26 mouse cellular contexts compared by ENCODE assay signal in the genomic region with DNA sequence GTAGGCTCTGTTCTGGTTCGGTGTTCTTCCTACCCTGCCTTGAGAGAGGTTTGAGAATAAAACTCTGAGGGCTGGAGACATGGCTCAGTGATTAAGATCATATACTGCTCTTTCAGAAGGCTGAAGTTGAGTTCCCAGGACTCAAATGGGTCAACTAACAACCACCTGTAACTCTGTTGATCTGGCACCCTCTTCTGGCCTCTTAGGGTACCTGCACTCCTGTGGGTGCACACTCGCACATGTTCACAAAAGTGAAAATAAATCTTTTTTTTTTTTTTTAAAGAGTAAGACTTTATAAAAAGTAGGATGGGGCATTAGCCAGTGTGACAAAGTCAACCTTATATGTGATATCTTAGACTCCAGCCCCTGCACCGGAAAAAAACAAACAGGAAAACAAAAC. TPM values are rescaled to one million over a fixed set of nuclear protein-coding genes. Genes with fewer than 3 reads are reported as not detected.
DNase-seq lines count a peak whose midpoint lies in the region; ATAC-seq and TF ChIP-seq lines count a peak whose summit lies in the region.
"Had no signal": no experiment of that assay in that cellular context is flagged by ENCODE, and none has a peak within 500 bp of the region (broad histone marks: within the 10 kb centered on the region; RNA-seq: fewer than 3 reads in every experiment).

No protein-coding gene starts in this region.

- in situ Hi-C loops in ES-E14 (cut with MboI; ENCODE audit: low sequenced_read_pairs in 2 of 2, unreplicated experiment in 2 of 2) = no loop called here

- H3K27ac ChIP-seq in lung, embryonic 14.5 days (ENCODE audit: low read depth) = no peak overlapping the region
- no peak overlapping the region for H3K27ac ChIP-seq in ES-E14 (ENCODE audit: insufficient read depth, low read depth, low read length, poor library complexity, severe bottlenecking)
- H3K27ac ChIP-seq in forebrain, embryonic 16.5 days (ENCODE audit: low read length) = no peak overlapping the region
- H3K27ac ChIP-seq: embryonic facial prominence, embryonic 10.5 days; embryonic facial prominence, embryonic 13.5 days; forebrain, embryonic 12.5 days; gastrocnemius, adult 2 months; hindbrain, embryonic 12.5 days; hindbrain, embryonic 15.5 days had no signal

- no peak overlapping the region for H3K4me3 ChIP-seq in lung, embryonic 14.5 days (ENCODE audit: low read depth, low read length)
- no peak overlapping the region for H3K4me3 ChIP-seq in E14TG2a.4 (replicated peaks; ENCODE audit: low read length)
- H3K4me3 ChIP-seq in ES-E14 (ENCODE audit: insufficient read depth in 1 of 2, low read depth in 1 of 2, low read length in 2 of 2, poor library complexity in 1 of 2, severe bottlenecking in 1 of 2) = no peak overlapping the region
- no peak overlapping the region for H3K4me3 ChIP-seq in forebrain, embryonic 16.5 days (replicated peaks; ENCODE audit: low read length)
- H3K4me3 ChIP-seq: embryonic facial prominence, embryonic 10.5 days; embryonic facial prominence, embryonic 13.5 days; erythroblast, embryonic 14.5 days; forebrain, embryonic 12.5 days; gastrocnemius, adult 2 months; hindbrain, embryonic 12.5 days; hindbrain, embryonic 15.5 days had no signal

- DNase-seq in lung, embryonic 14.5 days = no peak
- DNase-seq in lung, postnatal 36 days = no peak
- DNase-seq in ES-E14 (ENCODE audit: low read depth, low spot score) (no peak), ZHBTc4 (ENCODE audit: low read depth, low spot score) (peak; percentile 57)
- no peak for DNase-seq in B cell, adult 2 months
- DNase-seq: adrenal gland, adult 2 months; adrenal gland, postnatal 14 days; cerebellum, adult 11 months; cerebellum, adult 2 months; cerebellum, postnatal 10 days; cerebellum, postnatal 36 days; embryo, embryonic 11 days; forebrain, postnatal 0 days; gastrocnemius, adult 2 months; gastrocnemius, postnatal 14 days had no signal

- no peak overlapping the region for H3K4me2 ChIP-seq in lung, embryonic 14.5 days
- no peak overlapping the region for H3K4me2 ChIP-seq in forebrain, embryonic 16.5 days (ENCODE audit: low read length)
- H3K4me2 ChIP-seq: embryonic facial prominence, embryonic 13.5 days; forebrain, embryonic 12.5 days; heart, embryonic 11.5 days; hindbrain, embryonic 12.5 days; hindbrain, embryonic 15.5 days had no signal

- no peaks in the 10 kb centered on the region for H3K27me3 ChIP-seq in lung, embryonic 14.5 days (ENCODE audit: insufficient read depth, low read length)
- H3K27me3 ChIP-seq in E14TG2a.4 (ENCODE audit: insufficient read depth, low read length) = no peaks in the 10 kb centered on the region
- no peaks in the 10 kb centered on the region; the same call in 1 of the 2 replicates for H3K27me3 ChIP-seq in forebrain, embryonic 16.5 days (replicated peaks; ENCODE audit: control insufficient read depth, insufficient read depth, low read length)
- H3K27me3 ChIP-seq: embryonic facial prominence, embryonic 13.5 days; forebrain, embryonic 12.5 days; hindbrain, embryonic 12.5 days; hindbrain, embryonic 15.5 days had no signal

- no peaks in the 10 kb centered on the region for H3K36me3 ChIP-seq in lung, embryonic 14.5 days (ENCODE audit: insufficient read depth)
- H3K36me3 ChIP-seq in E14TG2a.4 (ENCODE audit: insufficient read depth, low read length) = no peaks in the 10 kb centered on the region
- H3K36me3 ChIP-seq in ES-E14 (ENCODE audit: control insufficient read depth, insufficient read depth, low read length, poor library complexity, severe bottlenecking) = no peaks in the 10 kb centered on the region
- no peaks in the 10 kb centered on the region for H3K36me3 ChIP-seq in forebrain, embryonic 16.5 days (ENCODE audit: control insufficient read depth, insufficient read depth)
- H3K36me3 ChIP-seq: embryonic facial prominence, embryonic 10.5 days; embryonic facial prominence, embryonic 13.5 days; forebrain, embryonic 12.5 days; hindbrain, embryonic 12.5 days; hindbrain, embryonic 15.5 days had no signal

- H3K9me3 ChIP-seq in lung, embryonic 14.5 days (ENCODE audit: low read depth, low read length) = no peaks in the 10 kb centered on the region
- H3K9me3 ChIP-seq in E14TG2a.4 (ENCODE audit: low read length) (no peaks in the 10 kb centered on the region), ES-E14 (ENCODE audit: control insufficient read depth, insufficient read depth, low read depth, low read length) (no peaks in the 10 kb centered on the region)
- H3K9me3 ChIP-seq in forebrain, embryonic 16.5 days (ENCODE audit: control insufficient read depth, low read length) = no peaks in the 10 kb centered on the region
- H3K9me3 ChIP-seq: embryonic facial prominence, embryonic 10.5 days; embryonic facial prominence, embryonic 13.5 days; forebrain, embryonic 12.5 days; hindbrain, embryonic 12.5 days; hindbrain, embryonic 15.5 days had no signal

- H3K9ac ChIP-seq in lung, embryonic 14.5 days = no peak overlapping the region
- no peak overlapping the region for H3K9ac ChIP-seq in ES-E14 (ENCODE audit: insufficient read depth, low read depth, low read length, poor library complexity, severe bottlenecking)
- H3K9ac ChIP-seq in forebrain, embryonic 16.5 days (replicated peaks; ENCODE audit: low read depth, low read length) = no peak overlapping the region
- H3K9ac ChIP-seq: embryonic facial prominence, embryonic 13.5 days; forebrain, embryonic 12.5 days; forebrain, postnatal 0 days; hindbrain, embryonic 12.5 days; hindbrain, embryonic 15.5 days had no signal

- H3K4me1 ChIP-seq in lung, embryonic 14.5 days (ENCODE audit: insufficient read depth) = no peaks in the 10 kb centered on the region
- 0 out of 2 replicates have a peak, but pooled peaks cover 3% of the 10 kb centered on the region for H3K4me1 ChIP-seq in E14TG2a.4 (replicated peaks; ENCODE audit: low read depth, low read length)
- no peaks in the 10 kb centered on the region for H3K4me1 ChIP-seq in ES-E14 (ENCODE audit: control insufficient read depth in 2 of 2, insufficient read depth in 2 of 2, low read length in 2 of 2, poor library complexity in 1 of 2)
- no peaks in the 10 kb centered on the region for H3K4me1 ChIP-seq in forebrain, embryonic 16.5 days (replicated peaks; ENCODE audit: control insufficient read depth, insufficient read depth, low read length)
- H3K4me1 ChIP-seq: embryonic facial prominence, embryonic 10.5 days; embryonic facial prominence, embryonic 13.5 days; forebrain, embryonic 12.5 days; hindbrain, embryonic 12.5 days; hindbrain, embryonic 15.5 days had no signal

- TF ChIP-seq CTCF in lung, embryonic 14.5 days (IDR thresholded peaks at IDR 0.05; ENCODE audit: low read depth) = 0 out of 2 replicates have a peak, but pooled peaks have one; percentile 15
- peak; percentile 66 for TF ChIP-seq CTCF in E14TG2a.4 (conservative IDR thresholded peaks at IDR 0.05; ENCODE audit: low read length)

- ATAC-seq in lung, embryonic 14.5 days (ENCODE audit: insufficient read depth) = no peak
- no peak for ATAC-seq in forebrain, embryonic 16.5 days
- ATAC-seq: CD4-positive, CD25-positive, alpha-beta regulatory T cell, adult 4 months; forebrain, postnatal 0 days had no signal

- 92% methylated on average over 3 of the region's 3 CpGs for WGBS in lung, embryonic 14.5 days
- WGBS in forebrain, embryonic 16.5 days = 96% methylated on average over 3 of the region's 3 CpGs

TF ChIP-seq in ES-E14, 5 proteins besides CTCF, POLR2A, EP300 and RAD21:
- TF ChIP-seq ZNF384 (IDR thresholded peaks at IDR 0.05; ENCODE audit: low read depth, low read length) (0 out of 2 replicates have a peak, but pooled peaks have one; percentile 25), MAFK (IDR thresholded peaks at IDR 0.05; ENCODE audit: insufficient read depth, low read depth, low read length) (no peak), CHD2 (IDR thresholded peaks at IDR 0.05; ENCODE audit: low read depth, low read length) (no peak), HCFC1 (IDR thresholded peaks at IDR 0.05; ENCODE audit: borderline replicate concordance, insufficient read depth, low read length) (no peak), ZC3H11A (IDR thresholded peaks at IDR 0.05; ENCODE audit: borderline replicate concordance, low read depth, low read length) (no peak)

RNA-seq across cellular contexts. Expression of gene Adam12, which starts 6.9 kb away (rescaled TPM):
- 40.3 and 50.9 TPM in 2 replicates for polyA plus RNA-seq in lung, embryonic 14.5 days (2014; fragmentation: Nextera tagmentation; extraction: Ambion mirVana)
- 2.1 and 3.9 TPM in 2 replicates for total RNA-seq in ES-E14 (2012; rRNA removed)
- 2.2 and 3.2 TPM in 2 replicates for polyA plus RNA-seq in forebrain, embryonic 16.5 days (2015; fragmentation: Nextera tagmentation; extraction: Ambion mirVana)
- total RNA-seq: MEL had no signal
